Mouse (Mus musculus) heart, embryonic 11.5 days (tissue): Measurements from ENCODE around the gene Lrrc20. TPM values are rescaled to one million over a fixed set of nuclear protein-coding genes. Genes with fewer than 3 reads are reported as not detected.
"Not testable (repeated sequence)": the region's sequence is repeated elsewhere in the genome, so short reads cannot be mapped to it uniquely, and the experiment has no call there.

Source experiments
- ATAC-seq: fragments of 200-750 bp; cut with Nextera tagmentation; replicated peaks from 2 replicates; pipeline ENCODE4 v1.8.0; 2017; ENCODE audit warnings: moderate library complexity; ENCODE audit not compliant: insufficient number of reproducible peaks, low FRiP score, low TSS enrichment
- H3K27ac ChIP-seq: fragments of 300-500 bp; sonication (generic); 2 replicates; pipeline ENCODE4 v1.5.1; 2014; ENCODE audit warnings: mild to moderate bottlenecking, low read depth, low read length
- H3K27me3 ChIP-seq: fragments of 300-500 bp; sonication (generic); 2 replicates; pipeline ENCODE4 v1.6.1; 2014; ENCODE audit warnings: mild to moderate bottlenecking, low read length, mixed read lengths; ENCODE audit not compliant: control insufficient read depth, insufficient read depth
- H3K36me3 ChIP-seq: fragments of 300-500 bp; sonication (generic); 2 replicates; pipeline ENCODE4 v1.6.1; 2014; ENCODE audit warnings: mild to moderate bottlenecking, low read length, moderate library complexity, mixed read lengths; ENCODE audit not compliant: control insufficient read depth, insufficient read depth
- H3K4me1 ChIP-seq: fragments of 300-500 bp; sonication (generic); 2 replicates; pipeline ENCODE4 v1.6.1; 2014; ENCODE audit warnings: low read length; ENCODE audit not compliant: control insufficient read depth, insufficient read depth
- H3K4me2 ChIP-seq: fragments of 300-500 bp; sonication (generic); 2 replicates; pipeline ENCODE4 v1.6.1; 2014; ENCODE audit warnings: mild to moderate bottlenecking, moderate library complexity
- H3K4me3 ChIP-seq: fragments of 300-500 bp; sonication (generic); 2 replicates; pipeline ENCODE4 v1.5.1; 2014; ENCODE audit warnings: low read depth, low read length
- H3K9ac ChIP-seq: fragments of 300-500 bp; sonication (generic); 2 replicates; pipeline ENCODE4 v1.6.1; 2014; ENCODE audit warnings: mild to moderate bottlenecking, low read depth, low read length, moderate library complexity
- H3K9me3 ChIP-seq: fragments of 300-500 bp; sonication (generic); replicated peaks from 2 replicates; pipeline ENCODE4 v1.6.1; 2016; ENCODE audit warnings: low read length; ENCODE audit not compliant: control insufficient read depth
- WGBS: fragments of 180-500 bp; shearing (Covaris S2); extraction: QIAGEN DNeasy Blood & Tissue Kit; methylation state at CpG from one replicate; pipeline ENCODE4 v1.1.7; 2014; ENCODE audit not compliant: insufficient replicate concordance; 5-methylcytosine and 5-hydroxymethylcytosine counted together
- polyA plus RNA-seq: library from polyadenylated mRNA; unstranded; fragments of >200 nt; fragmentation: Nextera tagmentation; extraction: Ambion mirVana; gene quantifications from 2 replicates; pipeline ENCODE4 v1.2.1, GENCODE M21; 2014

Gene Lrrc20
- polyA plus RNA-seq, 1 experiment from 2014 or later, result 12.1 TPM

GRCm38 (mm10) chr10:61587241-61587849, 111.7 kb downstream of the Lrrc20 start:
- Histone ChIP-seq H3K9ac (no peak overlapping the region), H3K27me3 (no peaks in the 10 kb centered on the region), H3K4me1 (no peaks in the 10 kb centered on the region), H3K4me2 (no peak overlapping the region), H3K36me3 (no peaks in the 10 kb centered on the region), H3K9me3 (no peaks in the 10 kb centered on the region), H3K4me3 (no peak overlapping the region), H3K27ac (no peak overlapping the region)
- WGBS, result 74% methylated on average over 7 of the region's 7 CpGs
- no peak for ATAC-seq

- Histone ChIP-seq H3K4me2 (no peak overlapping the region), H3K9ac (no peak overlapping the region), H3K27me3 (peaks cover 29% of the 10 kb centered on the region), H3K27ac (no peak overlapping the region), H3K9me3 (no peaks in the 10 kb centered on the region), H3K4me1 (peaks cover 6% of the 10 kb centered on the region), H3K4me3 (no peak overlapping the region), H3K36me3 (no peaks in the 10 kb centered on the region)
- 71% methylated on average over 7 of the region's 7 CpGs for WGBS
- ATAC-seq, result no peak
Observed at GRCm38 (mm10) chr10:61597991-61598390, 122.4 kb downstream of the Lrrc20 start.

DNA sequence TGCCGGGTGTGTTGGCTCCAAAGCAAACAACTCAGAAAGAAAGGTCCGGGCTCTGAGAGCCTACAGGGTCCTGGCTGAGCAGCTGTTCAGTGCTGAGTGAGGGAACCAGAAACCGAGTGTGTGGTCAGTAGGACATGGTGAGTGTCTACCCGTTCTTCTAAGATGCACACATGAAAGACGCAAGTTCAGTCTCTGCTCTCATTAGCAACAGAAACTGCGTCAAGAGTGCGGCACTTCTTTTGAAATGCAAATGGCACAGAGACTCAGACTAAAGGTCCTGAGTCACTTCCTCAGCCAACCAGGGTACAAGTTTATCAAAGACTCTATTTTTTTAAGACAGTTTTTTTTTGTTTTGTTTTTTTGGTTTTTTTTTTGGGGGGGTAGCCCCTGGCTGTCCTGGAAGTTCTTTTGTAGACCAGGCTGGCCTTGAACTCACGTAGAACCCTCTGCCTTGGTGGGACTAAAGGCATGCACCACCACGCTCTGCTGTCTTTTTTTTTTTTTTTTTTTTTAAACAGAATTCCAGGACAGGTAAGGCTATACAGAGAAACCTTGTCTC, 124.0 kb downstream of the Lrrc20 start:
- Histone ChIP-seq H3K4me1 (peaks cover 6% of the 10 kb centered on the region), H3K27me3 (peaks cover 27% of the 10 kb centered on the region)
- no peak for ATAC-seq

DNA sequence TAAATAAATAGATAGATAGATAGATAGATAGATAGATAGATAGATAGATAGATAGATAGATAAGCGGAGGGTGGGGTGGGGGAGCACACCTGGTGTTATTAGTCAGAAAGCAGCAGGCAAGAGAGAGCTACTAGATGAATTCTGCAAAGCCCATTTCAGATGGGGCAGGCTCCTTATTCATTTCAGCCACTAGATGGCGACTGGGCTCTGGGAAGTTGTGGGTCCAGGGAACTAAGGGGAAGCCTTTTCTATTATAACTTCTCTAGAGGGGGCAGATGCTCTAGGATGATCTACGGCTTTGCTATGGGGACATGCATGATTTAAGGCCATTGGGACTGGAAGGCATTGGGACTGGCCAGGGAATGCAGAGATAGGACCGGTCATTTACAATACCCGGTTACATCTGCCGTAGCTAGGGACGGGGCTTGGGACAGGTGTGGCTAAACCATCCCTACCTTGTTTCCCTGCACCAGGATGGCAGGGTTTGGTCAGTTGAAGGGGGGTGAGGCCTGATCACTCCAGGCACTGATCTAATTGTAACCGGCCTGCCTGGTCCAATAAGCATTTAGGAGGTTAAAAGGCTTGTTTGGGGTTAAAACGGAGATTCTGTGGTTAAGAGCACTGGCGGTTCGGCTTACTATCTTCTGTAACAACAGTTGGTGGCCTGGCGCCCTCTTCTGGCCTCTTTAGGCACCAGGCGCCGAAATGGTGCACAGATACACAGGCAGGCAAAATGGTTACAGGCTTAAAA, 126.9 kb downstream of the Lrrc20 start:
- WGBS, result 12% methylated on average over 14 of the region's 14 CpGs
- ATAC-seq, result no peak

More for the DNA sequence above, 124.0 kb downstream of the Lrrc20 start:
- no peaks in the 10 kb centered on the region for H3K9me3 ChIP-seq
- H3K4me2 ChIP-seq, result no peak overlapping the region
- H3K27ac ChIP-seq, result no peak overlapping the region
- H3K36me3 ChIP-seq, result no peaks in the 10 kb centered on the region
- H3K9ac ChIP-seq, result no peak overlapping the region
- 60% methylated on average over 9 of the region's 9 CpGs for WGBS
- H3K4me3 ChIP-seq, result no peak overlapping the region

GRCm38 (mm10) chr10:61604376-61605065, 128.9 kb downstream of the Lrrc20 start:
- Histone ChIP-seq H3K27ac (no peak overlapping the region), H3K27me3 (peaks cover 8% of the 10 kb centered on the region), H3K36me3 (no peaks in the 10 kb centered on the region), H3K4me2 (no peak overlapping the region), H3K4me1 (no peaks in the 10 kb centered on the region), H3K9me3 (no peaks in the 10 kb centered on the region), H3K9ac (no peak overlapping the region), H3K4me3 (no peak overlapping the region)
- 71% methylated on average over 10 of the region's 10 CpGs for WGBS
- no peak for ATAC-seq

More for the DNA sequence above, 126.9 kb downstream of the Lrrc20 start:
- Histone ChIP-seq H3K4me2 (peak overlapping the region; percentile 31), H3K27ac (no peak overlapping the region), H3K36me3 (no peaks in the 10 kb centered on the region), H3K4me1 (no peaks in the 10 kb centered on the region), H3K9ac (no peak overlapping the region), H3K4me3 (no peak overlapping the region), H3K27me3 (peaks cover 13% of the 10 kb centered on the region), H3K9me3 (no peaks in the 10 kb centered on the region)

DNA sequence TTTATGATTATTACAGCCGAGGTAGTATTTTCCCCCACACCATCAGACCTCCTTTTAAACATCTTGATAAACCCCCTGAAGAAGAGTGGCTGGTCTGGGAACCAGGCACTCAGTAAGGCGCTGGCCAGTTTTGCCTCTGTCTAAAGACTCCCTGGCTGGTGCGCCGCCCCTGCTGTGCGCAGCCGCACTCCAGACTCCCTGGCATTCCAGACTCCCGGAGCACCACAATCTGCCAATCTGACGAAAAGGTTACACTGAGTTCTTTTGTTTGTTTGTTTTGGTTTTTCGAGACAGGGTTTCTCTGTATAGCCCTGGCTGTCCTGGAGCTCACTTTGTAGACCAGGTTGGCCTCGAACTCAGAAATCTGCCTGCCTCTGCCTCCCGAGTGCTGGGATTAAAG, 129.8 kb downstream of the Lrrc20 start:
- not testable (repeated sequence) for H3K4me2 ChIP-seq, H3K4me1 ChIP-seq, H3K36me3 ChIP-seq, H3K27me3 ChIP-seq, ATAC-seq, H3K9me3 ChIP-seq, H3K27ac ChIP-seq, H3K4me3 ChIP-seq, H3K9ac ChIP-seq
- 58% methylated on average over 11 of the region's 11 CpGs for WGBS

- no peak overlapping the region for H3K9ac ChIP-seq
- 5% methylated on average over 8 of the region's 8 CpGs for WGBS
Observed at GRCm38 (mm10) chr10:61605851-61606250, 130.2 kb downstream of the Lrrc20 start.

GRCm38 (mm10) chr10:61608233-61608632, 132.6 kb downstream of the Lrrc20 start:
- no peaks in the 10 kb centered on the region for H3K4me1 ChIP-seq
- H3K36me3 ChIP-seq, result no peaks in the 10 kb centered on the region
- no peak overlapping the region for H3K4me3 ChIP-seq
- H3K9me3 ChIP-seq, result no peaks in the 10 kb centered on the region
- no peak overlapping the region for H3K4me2 ChIP-seq
- ATAC-seq, result no peak
- H3K27ac ChIP-seq, result no peak overlapping the region
- no peak overlapping the region for H3K9ac ChIP-seq
- H3K27me3 ChIP-seq, result peaks cover 8% of the 10 kb centered on the region

More at GRCm38 (mm10) chr10:61605851-61606250, 130.2 kb downstream of the Lrrc20 start:
- peaks cover 8% of the 10 kb centered on the region for H3K27me3 ChIP-seq
- no peak overlapping the region for H3K27ac ChIP-seq
- H3K36me3 ChIP-seq, result no peaks in the 10 kb centered on the region
- H3K4me1 ChIP-seq, result no peaks in the 10 kb centered on the region
- H3K4me3 ChIP-seq, result no peak overlapping the region
- H3K9me3 ChIP-seq, result no peaks in the 10 kb centered on the region
- no peak for ATAC-seq
- H3K4me2 ChIP-seq, result no peak overlapping the region
